Mouse (Mus musculus): ENCODE data around the gene Spock2.

Gene Spock2

GRCm38 (mm10) chr10:60106146-60106530, at the start of gene Spock2:
Gene Spock2, plus strand, starts transcription at chr10:60106219.
- no peak for DNase-seq (ENCODE audit: low spot score in 2 of 2)

- no peak for DNase-seq (ENCODE audit: low spot score in 2 of 2)
These were observed 43.8 kb upstream of the Spock2 start for GRCm38 (mm10) chr10:60062173-60062572.

- DNase-seq (ENCODE audit: low spot score in 2 of 2): no peak
These were observed 43.1 kb upstream of the Spock2 start for GRCm38 (mm10) chr10:60062931-60063330.

GRCm38 (mm10) chr10:60066524-60066923, 39.5 kb upstream of the Spock2 start:
- DNase-seq (ENCODE audit: low spot score in 2 of 2): peak; percentile 16 to 64

- DNase-seq (ENCODE audit: low spot score in 2 of 2): no peak
These were observed 30.9 kb upstream of the Spock2 start for GRCm38 (mm10) chr10:60075159-60075558.

GRCm38 (mm10) chr10:60077226-60077625, 28.8 kb upstream of the Spock2 start:
- no peak for DNase-seq (ENCODE audit: low spot score in 2 of 2)

- DNase-seq (ENCODE audit: low spot score in 2 of 2): no peak
These were observed 28.1 kb upstream of the Spock2 start for GRCm38 (mm10) chr10:60077736-60078560.

- DNase-seq (ENCODE audit: low spot score in 2 of 2): no peak
These were observed 27.5 kb upstream of the Spock2 start for GRCm38 (mm10) chr10:60078561-60078917.

- no peak for DNase-seq (ENCODE audit: low spot score in 2 of 2)
These were observed 25.8 kb upstream of the Spock2 start for GRCm38 (mm10) chr10:60080171-60080570.

GRCm38 (mm10) chr10:60080601-60080981, 25.4 kb upstream of the Spock2 start:
- DNase-seq (ENCODE audit: low spot score in 2 of 2): no peak

GRCm38 (mm10) chr10:60080982-60081825, 24.8 kb upstream of the Spock2 start:
- DNase-seq (ENCODE audit: low spot score in 2 of 2): peak in 1 of 2 experiments; percentile 28

GRCm38 (mm10) chr10:60081905-60082304, 24.1 kb upstream of the Spock2 start:
- DNase-seq (ENCODE audit: low spot score in 2 of 2): no peak

- DNase-seq (ENCODE audit: low spot score in 2 of 2): no peak
These were observed 22.0 kb upstream of the Spock2 start for GRCm38 (mm10) chr10:60084065-60084464.

- DNase-seq (ENCODE audit: low spot score in 2 of 2): no peak
These were observed 13.7 kb upstream of the Spock2 start for GRCm38 (mm10) chr10:60092311-60092710.

- peak; percentile 36 to 42 for DNase-seq (ENCODE audit: low spot score in 2 of 2)
These were observed 12.3 kb upstream of the Spock2 start for GRCm38 (mm10) chr10:60093751-60094150.

GRCm38 (mm10) chr10:60095558-60095957, 10.5 kb upstream of the Spock2 start:
- DNase-seq (ENCODE audit: low spot score in 2 of 2): no peak

- no peak for DNase-seq (ENCODE audit: low spot score in 2 of 2)
These were observed 9.7 kb upstream of the Spock2 start for GRCm38 (mm10) chr10:60096302-60096701.

- DNase-seq (ENCODE audit: low spot score in 2 of 2): no peak
These were observed 8.9 kb upstream of the Spock2 start for GRCm38 (mm10) chr10:60097146-60097545.

GRCm38 (mm10) chr10:60097774-60098173, 8.2 kb upstream of the Spock2 start:
- no peak for DNase-seq (ENCODE audit: low spot score in 2 of 2)

- DNase-seq (ENCODE audit: low spot score in 2 of 2): no peak
These were observed 451 bp upstream of the Spock2 start for GRCm38 (mm10) chr10:60105391-60106145.

GRCm38 (mm10) chr10:60106531-60107186, 640 bp downstream of the Spock2 start:
- DNase-seq (ENCODE audit: low spot score in 2 of 2): peak in 1 of 2 experiments; percentile 36

- DNase-seq (ENCODE audit: low spot score in 2 of 2): no peak
These were observed 1.4 kb downstream of the Spock2 start for GRCm38 (mm10) chr10:60107448-60107847.

All from thymus, postnatal 10 days (tissue).